Mouse (Mus musculus): ENCODE measurements around the gene Rusc2. TPM values are rescaled to one million over a fixed set of nuclear protein-coding genes. Genes with fewer than 3 reads are reported as not detected.

The Rusc2 gene
- total and polyA plus RNA-seq, 3 experiments: 2.4 to 7.3 TPM; not detected in 1

- Histone ChIP-seq H3K4me1 (ENCODE audit: control insufficient read depth in 1 of 2, insufficient read depth in 2 of 2, low read length in 2 of 2) (peaks cover 2 to 4% of the 10 kb centered on the region in 2 experiments; a peak in 1 of 4 replicates), H3K27me3 (ENCODE audit: control insufficient read depth in 1 of 2, insufficient read depth in 2 of 2, low read length in 2 of 2) (no peaks in the 10 kb centered on the region), H3K9ac (ENCODE audit: control insufficient read depth, low read depth, low read length, poor library complexity, severe bottlenecking) (no peak overlapping the region), H3K4me3 (ENCODE audit: control insufficient read depth in 1 of 2, insufficient read depth in 1 of 2, low read depth in 2 of 2, low read length in 2 of 2) (no peak overlapping the region), H3K79me2 (ENCODE audit: control insufficient read depth, insufficient read depth, low read length, poor library complexity) (no peaks in the 10 kb centered on the region), H3K9me3 (replicated peaks; ENCODE audit: insufficient read depth, low read length) (no peaks in the 10 kb centered on the region), H3K27ac (ENCODE audit: control insufficient read depth, low read depth, low read length) (no peak overlapping the region), H3K36me3 (ENCODE audit: control insufficient read depth in 1 of 2, insufficient read depth in 2 of 2, low read length in 2 of 2) (no peaks in the 10 kb centered on the region; a peak in 1 of 4 replicates)
- DNase-seq (ENCODE audit: low read depth, low spot score): no peak
- no peak for TF ChIP-seq TCF12 (IDR thresholded peaks at IDR 0.05; ENCODE audit: low read depth, low read length)
- TF ChIP-seq TBP (IDR thresholded peaks at IDR 0.05; ENCODE audit: low read depth, low read length): no peak
- no peak for TF ChIP-seq USF2 (IDR thresholded peaks at IDR 0.05; ENCODE audit: borderline replicate concordance in 1 of 2, insufficient read depth in 1 of 2, low read depth in 1 of 2, low read length in 2 of 2)
- TF ChIP-seq NRF1 (IDR thresholded peaks at IDR 0.05; ENCODE audit: insufficient read depth, low read depth, low read length, poor library complexity, severe bottlenecking): no peak
- no peak for TF ChIP-seq NELFE (IDR thresholded peaks at IDR 0.05; ENCODE audit: low read depth, low read length)
- TF ChIP-seq E2F4 (IDR thresholded peaks at IDR 0.05; ENCODE audit: borderline replicate concordance, low read depth, low read length): no peak
- no peak for TF ChIP-seq USF1 (IDR thresholded peaks at IDR 0.05; ENCODE audit: low read depth, low read length)
- no peak for TF ChIP-seq UBTF (IDR thresholded peaks at IDR 0.05; ENCODE audit: borderline replicate concordance, insufficient read depth, low read depth, low read length)
- TF ChIP-seq HCFC1 (IDR thresholded peaks at IDR 0.05; ENCODE audit: low read depth, low read length): no peak
- no peak for TF ChIP-seq CHD1 (IDR thresholded peaks at IDR 0.05; ENCODE audit: low read depth, low read length)
- TF ChIP-seq EP300 (IDR thresholded peaks at IDR 0.05; ENCODE audit: low read depth in 1 of 2, low read length in 2 of 2): no peak
- no peak for TF ChIP-seq GABPA (IDR thresholded peaks at IDR 0.05; ENCODE audit: low read depth, low read length)
- TF ChIP-seq POLR2AphosphoS2 (IDR thresholded peaks at IDR 0.05; ENCODE audit: low read length): no peak
- no peak for TF ChIP-seq MAX (IDR thresholded peaks at IDR 0.05; ENCODE audit: low read length)
Measured at GRCm38 (mm10) chr4:43399391-43400131, 17.8 kb downstream of the Rusc2 start.

- no peak overlapping the region for H3K9ac ChIP-seq (ENCODE audit: control insufficient read depth, low read depth, low read length, poor library complexity, severe bottlenecking)
Measured at GRCm38 (mm10) chr4:43400976-43401375, 19.2 kb downstream of the Rusc2 start.

More at GRCm38 (mm10) chr4:43400976-43401375, 19.2 kb downstream of the Rusc2 start:
- no peaks in the 10 kb centered on the region for H3K36me3 ChIP-seq (ENCODE audit: control insufficient read depth in 1 of 2, insufficient read depth in 2 of 2, low read length in 2 of 2)
- H3K27me3 ChIP-seq (ENCODE audit: control insufficient read depth in 1 of 2, insufficient read depth in 2 of 2, low read length in 2 of 2): no peaks in the 10 kb centered on the region
- no peak for DNase-seq (ENCODE audit: low read depth, low spot score)
- no peak overlapping the region for H3K27ac ChIP-seq (ENCODE audit: control insufficient read depth, low read depth, low read length)
- TF ChIP-seq ELF1 (IDR thresholded peaks at IDR 0.05; ENCODE audit: low read depth, low read length) (no peak), HCFC1 (IDR thresholded peaks at IDR 0.05; ENCODE audit: low read depth, low read length) (no peak), POLR2AphosphoS5 (IDR thresholded peaks at IDR 0.05; ENCODE audit: borderline replicate concordance, low read depth, low read length) (no peak), KAT2A (conservative IDR thresholded peaks at IDR 0.05; ENCODE audit: low read depth, low read length) (no peak), SMC3 (IDR thresholded peaks at IDR 0.05; ENCODE audit: low read depth, low read length) (no peak), ZKSCAN1 (IDR thresholded peaks at IDR 0.05; ENCODE audit: low read depth, low read length) (no peak), ZC3H11A (IDR thresholded peaks at IDR 0.05; ENCODE audit: low read depth, low read length) (no peak), TCF12 (IDR thresholded peaks at IDR 0.05; ENCODE audit: low read depth, low read length) (no peak), MXI1 (IDR thresholded peaks at IDR 0.05; ENCODE audit: low read depth, low read length) (no peak)
- H3K4me1 ChIP-seq (ENCODE audit: control insufficient read depth in 1 of 2, insufficient read depth in 2 of 2, low read length in 2 of 2): no peaks in the 10 kb centered on the region
- no peaks in the 10 kb centered on the region for H3K9me3 ChIP-seq (replicated peaks; ENCODE audit: insufficient read depth, low read length)
- no peak overlapping the region for H3K4me3 ChIP-seq (ENCODE audit: control insufficient read depth in 1 of 2, insufficient read depth in 1 of 2, low read depth in 2 of 2, low read length in 2 of 2)
- H3K79me2 ChIP-seq (ENCODE audit: control insufficient read depth, insufficient read depth, low read length, poor library complexity): no peaks in the 10 kb centered on the region

Measured in MEL (cell line).